Mouse (Mus musculus): ENCODE data around the gene Tedc1.

DNA sequence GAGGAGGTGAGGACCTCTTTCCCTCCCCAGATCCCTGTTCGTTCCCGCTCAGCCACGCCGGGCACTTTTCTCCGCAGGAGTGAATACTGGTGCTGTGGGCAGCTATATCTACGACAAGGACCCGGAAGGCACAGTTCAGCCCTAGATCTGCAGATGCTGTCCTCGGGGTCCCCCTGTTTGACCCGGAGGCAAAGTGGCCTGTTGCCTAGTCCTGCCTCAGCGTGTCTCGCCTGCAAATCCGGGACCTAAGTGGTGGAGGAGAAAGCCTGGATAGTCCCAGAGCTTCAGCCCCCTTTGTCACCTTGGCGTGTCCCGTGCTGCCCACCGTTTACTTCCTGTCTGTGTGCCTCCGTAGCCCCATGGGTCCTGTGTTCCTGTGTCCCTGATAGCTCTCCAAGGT is 11.3 kb upstream of the Tedc1 start:
- TF ChIP-seq POLR2A (IDR thresholded peaks at IDR 0.05; ENCODE audit: borderline replicate concordance, extremely low read depth, low read depth, low read length), result 0 out of 2 replicates have a peak, but pooled peaks have one; percentile 6
- TF ChIP-seq CTCF (IDR thresholded peaks at IDR 0.05; ENCODE audit: insufficient read depth, low read length), result no peak

Data from lung, adult 2 months (tissue).